Mouse (Mus musculus): ENCODE measurements around the gene Pigk.

Pigk gene

GRCm38 (mm10) chr3:153016355-153016754, 302.5 kb downstream of the Pigk start:
- DNase-seq, result no peak

DNA sequence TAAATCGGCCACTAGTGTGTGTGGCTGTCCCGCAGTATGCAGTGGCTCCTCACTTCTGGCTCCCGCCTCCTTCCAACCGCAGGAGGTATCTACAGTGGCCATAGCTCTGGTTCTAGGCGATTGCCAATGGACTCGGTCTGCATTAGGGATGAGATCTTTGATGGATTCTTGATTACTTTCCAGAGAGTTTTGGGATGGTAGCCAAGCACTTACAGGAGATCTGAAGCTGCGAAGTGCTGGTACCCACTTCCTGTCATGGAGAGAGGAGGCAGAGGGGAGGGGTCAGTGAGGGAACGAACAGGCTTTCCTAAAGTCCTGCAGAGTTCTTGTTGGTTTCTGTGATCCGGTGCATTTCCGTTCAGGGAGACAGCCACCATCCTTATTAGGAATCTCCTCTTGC, 304.2 kb downstream of the Pigk start:
- no peak for DNase-seq

DNA sequence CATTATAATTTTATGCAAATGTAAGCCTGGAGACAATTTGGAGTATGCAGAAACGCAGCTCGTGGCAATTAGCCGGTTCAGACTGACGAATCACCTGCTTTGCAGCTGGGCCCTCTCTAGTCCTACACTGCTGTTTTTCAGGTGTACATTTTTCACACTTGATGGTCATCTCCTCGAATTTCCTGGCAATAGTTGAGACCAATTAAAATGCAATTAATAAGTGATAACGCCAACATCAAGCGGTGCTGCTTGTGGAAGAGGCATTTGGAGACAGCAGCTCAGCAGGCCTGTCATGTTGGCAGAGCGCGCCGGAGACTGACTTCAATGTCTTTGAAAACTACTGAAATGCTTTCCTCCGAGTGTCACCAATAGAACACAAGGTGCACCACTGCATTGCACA, 310.1 kb downstream of the Pigk start:
- DNase-seq, result no peak
